Mouse (Mus musculus): ENCODE results near the gene Lamb1. TPM values are rescaled to one million over a fixed set of nuclear protein-coding genes. Genes with fewer than 3 reads are reported as not detected.

The Lamb1 gene
- 10 to 100 TPM; 55.3 to 57.3 TPM for total RNA-seq (2021)
- long read RNA-seq, full-length matches to known transcripts, result 5 of 25 reads
- long read RNA-seq, partial matches to known transcripts, result 17 of 25 reads
- long read RNA-seq, other reads (novel, unspliced or antisense), result 3 of 25 reads

- DNase-seq (ENCODE audit: low spot score in 2 of 2), result peak; percentile 37 to 61
These were observed at the start of gene Lamb1 for GRCm38 (mm10) chr12:31265005-31265721. Lamb1 (plus strand) TSS chr12:31265234.

DNA sequence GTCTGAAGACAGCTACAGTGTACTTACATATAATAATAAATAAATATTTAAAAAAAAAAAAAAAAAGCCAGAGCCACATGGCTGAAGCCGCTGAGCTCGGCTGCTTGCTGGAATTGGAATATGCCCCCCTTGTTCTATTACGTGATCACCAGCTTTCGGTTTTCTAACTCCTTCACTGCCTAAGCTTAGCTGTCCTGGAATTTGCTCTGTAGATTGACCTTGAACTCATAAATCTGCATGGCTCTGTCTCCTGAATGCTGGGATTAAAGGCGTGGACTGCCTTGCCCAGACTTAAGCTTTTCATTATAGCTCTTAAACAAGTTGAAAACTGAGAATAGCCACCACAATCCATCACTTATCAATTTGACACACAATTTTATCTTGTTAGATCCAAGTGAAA is 47.8 kb upstream of the Lamb1 start:
- DNase-seq (ENCODE audit: low spot score in 2 of 2), result no peak

- DNase-seq (ENCODE audit: low spot score in 2 of 2), result no peak
These were observed 46.3 kb upstream of the Lamb1 start for GRCm38 (mm10) chr12:31218774-31219173.

GRCm38 (mm10) chr12:31221522-31221921 is 43.5 kb upstream of the Lamb1 start:
- no peak for DNase-seq (ENCODE audit: low spot score in 2 of 2)

GRCm38 (mm10) chr12:31222282-31222681 is 42.8 kb upstream of the Lamb1 start:
- DNase-seq (ENCODE audit: low spot score in 2 of 2), result no peak

DNA sequence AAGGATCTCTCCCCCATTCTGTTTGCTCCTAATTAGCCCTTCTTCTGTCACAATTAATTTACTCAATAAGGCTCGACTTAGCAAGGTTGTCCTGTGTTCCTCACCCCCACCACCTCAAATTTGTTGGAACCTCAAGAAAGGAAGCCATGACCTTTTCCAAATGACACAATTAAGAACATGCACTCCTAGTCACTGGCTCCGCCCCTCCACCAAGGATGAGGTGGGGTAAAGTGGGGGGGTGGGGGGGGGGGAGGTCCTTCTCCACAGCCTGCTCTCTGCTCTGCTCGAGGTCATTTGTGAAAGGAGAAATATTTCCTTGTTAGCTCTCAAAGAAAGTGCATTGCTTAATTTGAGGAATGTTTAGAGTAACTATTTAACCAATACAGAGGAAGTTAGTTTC is 42.3 kb upstream of the Lamb1 start:
- no peak for DNase-seq (ENCODE audit: low spot score in 2 of 2)

- no peak for DNase-seq (ENCODE audit: low spot score in 2 of 2)
These were observed 39.6 kb upstream of the Lamb1 start for GRCm38 (mm10) chr12:31225451-31225850.

DNA sequence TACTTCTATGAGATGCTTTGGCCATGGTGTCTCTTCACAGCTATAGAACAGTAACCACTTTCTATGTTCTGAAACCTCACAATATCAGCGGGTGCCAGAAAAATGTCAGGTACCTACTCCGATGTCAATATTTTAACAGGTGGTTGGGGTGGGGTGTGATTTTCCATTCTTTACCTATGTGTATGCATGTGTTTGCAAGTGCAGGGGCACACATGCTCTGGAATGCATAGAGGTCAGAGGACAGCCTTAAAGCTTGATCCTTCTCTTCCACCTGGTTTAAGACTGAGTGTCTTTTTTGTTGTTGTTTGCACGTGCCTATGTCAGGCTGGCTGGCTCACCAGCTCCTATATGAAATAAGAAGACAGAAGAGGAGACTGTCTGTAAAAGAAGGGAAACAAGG is 37.9 kb upstream of the Lamb1 start:
- DNase-seq (ENCODE audit: low spot score in 2 of 2), result no peak

DNA sequence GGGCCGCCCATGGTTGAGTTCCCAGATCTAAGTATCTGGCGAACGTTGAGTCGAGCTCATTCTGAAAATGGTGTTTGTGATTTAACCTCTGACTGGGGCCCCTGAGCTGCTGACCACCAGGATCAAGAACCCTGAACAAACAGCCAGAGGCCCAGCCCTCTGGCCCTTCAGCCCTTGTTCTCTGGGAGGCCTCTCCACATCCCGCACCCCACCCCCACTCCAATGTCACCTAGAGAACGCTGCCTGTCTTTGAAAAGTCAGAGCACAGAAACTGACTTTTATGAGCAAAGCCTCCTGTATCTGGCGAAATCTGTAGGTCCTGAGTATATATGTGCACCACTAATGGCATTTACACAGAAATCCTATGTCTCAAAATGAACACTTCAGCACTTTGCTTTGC is 36.2 kb upstream of the Lamb1 start:
- no peak for DNase-seq (ENCODE audit: low spot score in 2 of 2)

DNA sequence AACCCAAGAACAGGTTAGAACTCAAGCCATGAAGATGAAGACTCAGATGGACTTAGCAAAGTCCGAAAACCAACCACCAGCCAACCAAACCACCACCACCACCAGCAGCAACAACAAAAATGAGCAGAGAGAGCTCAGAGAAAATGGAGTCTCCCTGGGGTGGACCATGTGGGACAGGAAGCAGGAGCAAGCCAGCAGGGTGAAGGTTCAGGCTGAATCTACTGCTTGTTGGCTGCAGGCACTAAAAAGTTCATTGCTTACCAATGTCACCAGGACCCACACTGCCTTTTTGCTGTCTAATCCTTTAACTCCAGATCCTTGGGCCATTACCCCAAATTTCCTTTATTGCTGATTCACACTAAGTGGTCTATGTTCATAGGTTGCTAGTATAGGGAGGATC is 32.4 kb upstream of the Lamb1 start:
- DNase-seq (ENCODE audit: low spot score in 2 of 2), result no peak

DNA sequence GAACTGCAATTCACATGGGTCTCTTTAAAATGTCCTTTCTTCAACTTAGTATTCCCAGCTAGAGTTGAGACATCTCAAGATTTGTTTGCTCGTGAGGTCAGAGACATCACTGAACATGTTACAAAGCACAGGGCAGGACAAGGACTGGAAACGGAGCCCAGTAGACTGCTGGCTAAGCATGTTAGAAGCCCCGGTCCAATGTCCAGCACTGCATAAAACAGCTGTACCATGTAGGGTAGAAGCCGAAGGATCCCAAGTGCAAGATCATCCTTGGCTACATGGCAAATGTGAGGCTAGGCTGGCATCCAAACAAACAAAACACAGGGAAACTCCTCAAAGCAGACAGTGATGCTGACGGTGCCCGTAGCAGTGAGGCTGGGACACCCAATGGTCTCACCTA is 30.0 kb upstream of the Lamb1 start:
- no peak for DNase-seq (ENCODE audit: low spot score in 2 of 2)

GRCm38 (mm10) chr12:31236861-31237595 is 28.0 kb upstream of the Lamb1 start:
- DNase-seq (ENCODE audit: low spot score in 2 of 2), result no peak

- DNase-seq (ENCODE audit: low spot score in 2 of 2), result no peak
These were observed 25.9 kb upstream of the Lamb1 start for GRCm38 (mm10) chr12:31239031-31239583.

DNA sequence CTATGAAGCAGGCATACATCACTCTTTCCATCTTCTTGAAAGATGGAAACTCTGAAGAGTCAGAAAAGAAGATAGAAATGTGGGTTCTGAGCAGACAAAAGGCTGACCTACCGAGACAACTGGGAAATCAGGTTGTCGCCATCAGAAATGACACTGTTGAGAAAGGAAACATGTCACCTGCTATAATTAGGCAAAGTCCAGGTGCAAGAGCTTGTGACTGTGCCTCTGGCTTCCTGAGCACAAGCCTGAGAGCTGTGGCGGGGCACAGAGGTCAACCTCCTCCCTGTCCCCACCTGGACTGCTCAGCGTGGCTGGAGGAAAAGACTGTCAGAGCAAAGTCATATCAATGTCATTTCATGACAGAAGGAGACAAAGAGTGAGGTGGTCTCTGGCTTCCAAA is 25.2 kb upstream of the Lamb1 start:
- no peak for DNase-seq (ENCODE audit: low spot score in 2 of 2)

- no peak for DNase-seq (ENCODE audit: low spot score in 2 of 2)
These were observed 24.6 kb upstream of the Lamb1 start, which contains the start of gene Gm6993 for GRCm38 (mm10) chr12:31240470-31240869. Gm6993 (plus strand) TSS chr12:31240770.

GRCm38 (mm10) chr12:31241595-31242342 is 23.3 kb upstream of the Lamb1 start:
- DNase-seq (ENCODE audit: low spot score in 2 of 2), result no peak

- DNase-seq (ENCODE audit: low spot score in 2 of 2), result no peak
These were observed 21.0 kb upstream of the Lamb1 start for GRCm38 (mm10) chr12:31244001-31244400.

DNA sequence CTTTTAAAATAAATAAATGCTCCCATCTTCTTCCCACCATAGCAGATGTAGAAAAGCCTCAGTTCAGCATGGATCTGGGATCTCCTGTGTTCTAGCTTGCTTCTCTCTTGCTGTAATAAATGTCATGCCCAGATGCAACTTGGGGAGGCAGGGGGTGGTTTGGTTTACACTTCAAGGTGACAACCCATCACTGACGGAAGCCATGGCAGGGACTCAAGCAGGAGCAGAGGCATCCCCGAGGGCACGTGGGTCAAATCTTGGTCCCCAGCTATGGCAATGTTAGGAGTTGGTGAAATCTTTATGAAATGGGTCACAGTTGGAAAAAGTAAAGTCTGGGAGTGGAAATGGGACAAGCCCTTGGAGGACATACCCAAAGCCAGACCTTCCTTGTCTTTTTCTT is 20.3 kb upstream of the Lamb1 start:
- no peak for DNase-seq (ENCODE audit: low spot score in 2 of 2)

DNA sequence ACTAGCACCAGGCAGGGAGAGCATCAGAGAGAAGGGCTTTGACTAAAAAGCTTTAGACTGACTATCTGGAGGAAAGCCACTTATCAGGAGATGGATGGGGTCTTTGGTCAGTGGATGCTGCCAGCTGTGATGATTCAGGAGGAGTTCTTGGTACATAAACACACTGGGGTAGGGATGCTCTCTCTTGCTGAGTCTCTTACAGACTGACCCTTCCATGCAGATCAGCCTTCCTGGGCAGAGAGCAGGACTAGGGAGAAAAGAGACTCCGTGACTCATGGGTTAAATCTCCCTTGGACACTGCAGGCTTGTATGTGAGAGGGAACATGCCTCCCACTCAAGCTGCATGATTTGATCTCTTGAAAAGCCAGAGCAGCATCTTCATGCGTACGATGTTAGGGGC is 18.9 kb upstream of the Lamb1 start:
- DNase-seq (ENCODE audit: low spot score in 2 of 2), result no peak

DNA sequence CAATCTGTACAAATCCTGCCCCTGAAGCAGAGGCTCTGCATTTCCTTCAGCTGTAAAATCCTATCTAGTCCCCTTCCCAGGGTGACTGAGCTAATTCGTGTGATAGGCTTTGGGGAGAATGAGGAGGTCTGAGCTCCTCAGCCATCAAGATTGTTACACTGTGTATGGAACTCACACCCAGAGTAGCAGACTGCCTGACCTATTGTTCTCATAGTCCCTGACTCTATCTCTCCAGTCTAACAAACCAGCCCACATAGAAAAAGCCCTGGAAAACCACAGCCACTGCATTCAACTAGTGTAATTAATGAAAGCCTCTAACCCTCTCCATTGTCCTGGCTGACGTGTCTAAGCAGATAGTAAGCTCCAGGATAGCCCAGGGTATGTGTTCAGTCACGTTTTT is 18.4 kb upstream of the Lamb1 start:
- no peak for DNase-seq (ENCODE audit: low spot score in 2 of 2)

- no peak for DNase-seq (ENCODE audit: low spot score in 2 of 2)
These were observed 16.9 kb upstream of the Lamb1 start for GRCm38 (mm10) chr12:31248165-31248564.

DNA sequence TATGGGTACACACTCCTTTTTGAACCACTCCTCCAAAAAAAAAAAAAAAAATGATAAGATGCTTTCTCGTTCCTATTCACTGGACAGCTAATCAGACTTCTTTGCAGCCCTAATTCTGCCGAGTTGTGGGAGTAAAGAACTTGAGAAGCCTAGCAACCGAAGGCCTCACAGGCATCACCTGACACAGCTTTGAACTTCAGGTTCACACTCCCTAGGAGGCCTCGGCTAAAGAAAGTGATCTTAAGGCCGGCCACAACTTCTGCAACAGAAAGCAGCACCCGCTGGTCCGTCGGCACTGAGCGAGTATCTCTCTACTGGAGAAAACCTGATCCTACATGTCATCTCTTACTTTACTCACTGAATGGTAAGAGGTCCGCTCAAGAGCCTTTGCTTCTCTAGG is 16.4 kb upstream of the Lamb1 start:
- DNase-seq (ENCODE audit: low spot score in 2 of 2), result no peak
